Mouse (Mus musculus): Measurements from ENCODE around the gene Pank1.

Pank1 gene

DNA sequence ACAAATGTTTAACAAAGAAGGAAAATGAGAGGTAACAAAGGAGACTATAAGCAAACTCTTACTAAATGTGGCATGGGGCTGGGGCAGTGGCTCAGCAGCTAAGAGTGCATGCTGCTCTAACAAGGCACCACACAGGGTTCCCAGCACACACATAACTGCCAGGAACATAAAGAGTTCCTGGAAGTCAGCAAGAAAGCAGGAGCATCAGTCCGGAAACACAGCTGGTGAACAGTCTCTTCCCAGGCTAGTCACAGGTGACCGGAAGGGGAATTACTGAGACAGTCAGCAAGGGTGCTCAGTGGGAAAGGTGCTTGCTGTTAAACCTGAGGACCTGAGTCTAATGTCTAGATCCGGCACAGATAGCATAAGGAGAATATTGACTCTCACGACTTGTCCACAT is 63.9 kb downstream of the Pank1 start:
- no peak for DNase-seq

DNA sequence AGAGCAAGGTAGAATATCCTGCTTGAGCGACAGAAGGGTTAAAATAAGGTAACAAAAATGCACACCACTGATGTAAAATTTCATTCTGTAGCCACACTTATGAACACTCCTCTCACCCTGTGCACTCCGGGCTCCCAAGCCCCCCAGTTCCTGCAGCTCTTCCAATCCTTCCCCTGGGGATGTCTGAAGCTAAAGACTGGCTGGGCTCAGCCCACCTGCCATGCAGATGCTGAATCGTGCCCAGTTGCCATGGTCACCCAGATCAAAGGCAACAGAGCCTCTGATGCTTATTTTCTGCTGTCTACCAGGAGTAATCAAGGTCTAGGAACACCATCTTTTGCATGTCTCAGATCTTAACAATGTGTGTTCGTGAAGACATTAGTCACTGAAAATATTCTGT is 64.6 kb downstream of the Pank1 start:
- DNase-seq = no peak

GRCm38 (mm10) chr19:34813961-34814360 is 65.3 kb downstream of the Pank1 start:
- no peak for DNase-seq

- no peak for DNase-seq
These were observed 65.7 kb downstream of the Pank1 start for GRCm38 (mm10) chr19:34813533-34813932.

DNA sequence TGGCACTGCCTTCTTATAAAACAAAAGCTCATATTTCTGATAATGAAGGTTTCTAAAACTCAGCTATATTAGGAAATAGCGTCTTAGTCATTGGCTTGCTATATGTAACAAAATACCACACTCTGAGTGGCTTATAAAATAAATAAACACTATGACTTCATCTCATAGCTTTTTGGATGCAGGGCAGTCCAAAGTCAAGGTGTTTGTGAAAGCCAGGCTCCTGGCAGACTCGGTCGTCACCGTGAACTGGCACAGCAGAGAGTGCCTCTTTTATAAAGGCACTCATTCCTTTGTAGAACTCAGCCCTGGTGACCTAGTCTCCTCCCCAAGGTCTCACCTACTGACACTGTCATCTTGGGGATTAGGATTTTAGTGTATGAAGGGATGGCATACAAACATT is 66.5 kb downstream of the Pank1 start:
- no peak for DNase-seq

- no peak for DNase-seq
These were observed 72.1 kb downstream of the Pank1 start for GRCm38 (mm10) chr19:34807173-34807572.

DNA sequence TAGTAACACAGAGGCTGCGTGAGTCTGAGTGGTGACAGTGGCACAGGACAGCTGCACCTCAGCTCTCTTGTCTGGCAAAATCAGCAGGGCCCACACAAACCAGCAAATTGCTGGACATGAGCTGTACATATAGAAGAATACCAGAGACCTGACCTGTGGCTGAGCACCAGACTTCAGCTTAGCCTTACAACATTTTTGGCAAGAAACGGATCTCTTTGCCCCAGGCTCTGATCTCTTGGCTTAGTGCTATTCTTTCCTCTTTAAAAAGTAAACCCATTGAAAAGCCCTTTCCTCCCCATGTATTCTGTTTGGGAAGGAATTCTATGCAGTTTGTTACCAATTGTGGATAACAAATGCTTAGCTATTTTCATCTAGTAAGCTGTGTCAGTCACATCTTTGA is 74.2 kb downstream of the Pank1 start:
- DNase-seq = no peak

DNA sequence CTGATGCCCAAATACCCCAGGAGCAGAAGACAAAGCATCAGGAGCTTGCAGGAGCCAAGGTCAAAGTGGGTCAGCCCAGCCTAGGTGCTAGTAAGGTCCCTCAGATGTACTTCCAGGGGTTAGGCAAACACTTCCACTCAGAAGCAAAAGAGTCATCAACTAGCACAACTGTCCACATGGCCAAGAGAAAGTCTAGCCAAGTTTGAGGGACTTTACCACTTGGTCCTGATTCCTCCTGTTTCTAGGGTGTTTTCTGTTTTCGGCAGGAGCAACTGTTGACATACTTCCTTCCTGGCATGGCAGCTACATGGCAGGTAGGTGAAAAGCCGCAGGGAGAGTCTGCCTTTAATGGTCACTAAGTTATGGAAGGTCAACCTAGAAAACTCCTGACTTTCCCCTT is 74.7 kb downstream of the Pank1 start:
- no peak for DNase-seq

DNA sequence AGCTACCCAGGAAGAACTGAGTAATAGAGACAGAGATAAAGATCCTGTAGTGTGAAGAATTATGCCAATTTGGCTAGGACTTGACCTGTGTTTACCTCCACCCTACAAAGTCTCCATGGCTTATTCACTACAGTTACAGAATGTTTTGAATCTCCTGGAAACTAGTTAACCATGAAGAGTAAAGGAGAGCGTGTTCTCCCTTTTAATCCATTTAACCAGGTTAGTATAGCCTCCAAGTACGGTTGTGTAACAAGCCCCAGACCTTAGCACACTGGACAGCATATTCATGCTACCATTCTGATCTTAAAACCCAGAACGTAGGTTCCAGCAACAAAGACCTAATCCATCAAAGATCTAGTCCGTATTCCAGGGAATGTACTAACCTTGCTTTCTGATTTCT is 75.9 kb downstream of the Pank1 start:
- DNase-seq = no peak

DNA sequence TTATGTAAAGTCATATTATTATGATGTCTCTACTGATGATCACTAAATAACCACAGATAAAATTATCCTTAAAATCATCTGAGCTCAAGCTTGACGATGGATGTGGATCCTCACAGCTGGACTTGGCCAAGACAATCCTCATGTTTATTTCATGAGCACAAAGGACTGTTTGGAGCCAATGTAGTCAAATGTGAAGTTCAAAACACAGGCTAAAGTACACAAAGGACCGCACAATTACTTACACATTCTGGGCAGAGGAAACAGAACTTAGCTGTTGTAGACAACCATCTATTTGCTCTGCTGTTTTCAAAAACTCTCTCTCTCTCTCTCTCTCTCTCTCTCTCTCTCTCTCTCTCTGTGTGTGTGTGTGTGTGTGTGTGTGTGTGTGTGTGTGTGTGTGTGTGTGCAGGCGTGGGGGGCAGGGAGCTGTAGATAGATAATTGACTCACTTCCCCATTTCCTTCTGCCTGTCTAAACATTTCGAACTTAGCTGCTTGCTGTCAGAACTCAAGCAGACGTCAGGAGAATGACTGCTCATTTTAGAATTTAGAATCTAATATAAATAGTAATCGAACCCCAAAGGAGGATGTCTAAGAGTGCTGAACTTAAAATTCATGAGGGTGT is 79.5 kb downstream of the Pank1 start:
- no peak for DNase-seq

DNA sequence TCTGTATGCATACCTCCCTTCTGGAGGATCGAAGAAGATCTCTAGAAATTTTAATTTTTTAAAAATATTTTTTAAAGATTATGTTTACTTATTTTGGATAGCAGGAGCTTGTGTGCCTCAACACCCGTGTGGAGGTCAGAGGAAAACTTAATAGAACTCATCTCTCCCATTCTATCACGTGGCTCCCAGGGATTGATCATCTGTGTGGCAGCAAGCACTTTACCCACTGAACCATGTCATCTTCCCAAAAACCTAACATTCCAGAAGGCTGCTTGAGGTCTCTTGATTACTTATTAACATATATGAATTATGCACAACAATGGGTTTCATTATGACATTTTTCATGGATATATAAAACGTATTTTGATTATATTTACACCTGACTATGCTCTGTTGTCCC is 82.9 kb downstream of the Pank1 start:
- DNase-seq = no peak

DNA sequence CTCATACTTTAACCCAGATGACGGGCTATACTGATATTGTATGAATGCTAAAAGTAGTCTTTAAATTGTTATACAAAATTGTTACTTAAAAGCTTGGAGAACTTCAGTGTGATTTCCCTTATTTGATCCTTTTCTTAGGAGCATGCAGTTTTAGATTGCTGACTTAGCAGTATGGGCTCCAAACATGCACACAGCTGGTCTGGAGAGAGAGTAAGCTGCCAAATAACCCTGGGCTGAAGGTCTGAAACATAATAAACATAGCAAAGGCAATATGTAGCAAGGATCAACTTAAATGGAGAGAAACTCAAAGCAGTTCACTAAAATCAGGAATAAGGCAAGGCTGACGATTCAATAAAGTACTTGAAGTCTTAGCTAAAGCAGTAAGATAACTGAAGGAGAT is 96.8 kb downstream of the Pank1 start:
- DNase-seq = no peak

- DNase-seq = no peak
These were observed 100.3 kb downstream of the Pank1 start for GRCm38 (mm10) chr19:34778993-34779392.

GRCm38 (mm10) chr19:34778098-34778497 is 101.2 kb downstream of the Pank1 start:
- no peak for DNase-seq

DNA sequence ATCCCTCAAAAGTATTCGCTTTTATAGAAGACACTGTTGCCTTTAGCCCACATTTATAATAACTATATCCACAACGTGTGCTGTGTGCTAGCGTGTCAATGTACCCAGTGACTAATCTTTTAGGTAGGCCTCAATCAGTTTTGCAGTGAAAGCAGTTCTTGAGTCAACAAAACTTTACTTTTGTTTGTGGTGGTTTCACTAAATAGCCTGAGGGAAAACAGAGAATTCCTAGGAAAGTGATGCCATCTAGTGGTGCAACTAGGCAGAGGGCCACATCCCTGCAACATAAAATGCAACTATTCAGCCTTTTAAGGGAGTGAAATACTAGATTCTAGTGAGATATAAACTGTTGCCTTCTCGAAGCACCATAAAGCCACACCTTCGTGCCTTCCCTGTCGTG is 106.5 kb downstream of the Pank1 start:
- DNase-seq = peak; percentile 14

GRCm38 (mm10) chr19:34770764-34771163 is 108.5 kb downstream of the Pank1 start:
- no peak for DNase-seq

DNA sequence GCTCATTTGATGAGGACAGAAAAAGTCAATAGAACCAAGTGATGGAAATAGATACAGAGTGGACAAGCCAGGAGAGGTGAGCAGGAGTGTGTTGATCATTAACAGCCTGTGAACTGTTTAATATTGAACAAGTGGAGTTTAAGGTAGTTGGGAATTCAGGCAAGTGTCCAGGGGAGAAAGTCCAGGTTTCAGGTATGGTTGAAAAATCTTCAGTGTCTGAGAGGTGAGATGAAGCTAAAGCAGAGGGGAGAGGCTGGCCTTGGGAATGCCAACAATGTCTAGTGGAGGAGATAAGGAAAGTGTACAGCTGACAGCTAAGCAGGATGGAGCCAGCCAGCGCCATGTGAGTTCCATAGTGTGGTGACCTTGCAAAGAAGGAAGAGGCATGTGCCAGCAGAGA is 120.5 kb downstream of the Pank1 start:
- no peak for DNase-seq

All from right cerebral cortex, postnatal 25 days (tissue).